Comparison of ENCODE assay signal across 8 mouse cellular contexts in the genomic region with DNA sequence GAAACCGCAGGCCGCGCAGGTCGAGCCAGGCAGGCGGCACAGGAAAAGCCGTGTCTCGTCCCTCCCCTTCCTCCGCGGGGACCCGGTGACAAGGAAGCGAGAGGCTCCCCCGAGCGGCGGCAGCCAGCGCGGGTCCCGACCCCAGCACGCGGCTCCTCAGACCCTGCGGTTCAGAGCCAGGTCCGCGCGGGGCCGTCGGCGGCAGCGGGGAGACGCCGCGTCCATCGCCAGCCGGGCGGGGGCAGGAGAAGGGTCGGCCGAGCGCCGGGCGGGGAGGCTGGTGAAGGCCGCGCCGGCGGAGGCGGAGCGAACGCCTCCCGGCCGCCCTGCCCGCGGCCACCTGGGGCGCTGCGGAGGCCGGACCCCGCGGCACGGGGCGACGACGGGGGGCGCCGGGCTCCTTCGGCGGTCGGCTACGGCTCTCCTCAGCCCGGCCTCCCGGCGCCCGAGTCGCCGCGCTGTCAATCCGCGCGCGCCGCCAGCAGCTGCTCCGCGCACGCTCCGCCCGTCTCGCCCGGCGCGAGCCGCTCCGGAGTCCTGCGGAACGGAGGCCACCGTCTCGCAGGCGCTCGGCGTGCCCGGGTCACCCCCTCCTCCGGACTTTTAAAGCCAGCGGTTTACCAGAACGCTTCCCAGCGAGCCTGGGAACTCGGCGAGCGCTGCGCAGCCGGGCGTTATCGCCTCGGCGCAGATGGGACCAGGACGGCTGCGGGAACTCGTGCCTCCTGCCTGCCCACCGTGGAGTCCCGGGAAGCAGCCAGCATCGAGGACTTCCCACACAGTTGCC. TPM values are rescaled to one million over a fixed set of nuclear protein-coding genes. Genes with fewer than 3 reads are reported as not detected.
DNase-seq lines count a peak whose midpoint lies in the region; ATAC-seq and TF ChIP-seq lines count a peak whose summit lies in the region.

A gene (minus strand): TSS at position 247 of the 787 bp plus-strand sequence.

- H3K9ac ChIP-seq in hindbrain, embryonic 11.5 days (ENCODE audit: low read depth, low read length): peak within 1 kb of the TSS; percentile 94
- H3K9ac ChIP-seq in lung, postnatal 0 days (replicated peaks; ENCODE audit: low read depth): peak within 1 kb of the TSS; percentile 98

- 0 out of 2 replicates have a peak, but pooled peaks cover 2% of the 10 kb centered on the region for H3K4me1 ChIP-seq in hindbrain, embryonic 11.5 days (replicated peaks; ENCODE audit: control insufficient read depth, insufficient read depth, low read length)
- H3K4me1 ChIP-seq in lung, postnatal 0 days (ENCODE audit: insufficient read depth, low read depth, low read length): peaks cover 7% of the 10 kb centered on the region; the same call in 1 of the 2 replicates

- peak; percentile 43; the same call in 1 of the 2 replicates for TF ChIP-seq CTCF in lung, postnatal 0 days (IDR thresholded peaks at IDR 0.05)

- peak within 1 kb of the TSS; percentile 56 for H3K4me3 ChIP-seq in hindbrain, embryonic 11.5 days (ENCODE audit: low read depth, low read length)
- peak within 1 kb of the TSS; percentile 88 for H3K4me3 ChIP-seq in lung, postnatal 0 days (ENCODE audit: low read depth, low read length)

- TF ChIP-seq EP300 in lung, postnatal 0 days (IDR thresholded peaks at IDR 0.05): no peak

- peak; percentile 94 for ATAC-seq in hindbrain, embryonic 11.5 days (ENCODE audit: low FRiP score)
- ATAC-seq in lung, postnatal 0 days: peak; percentile 94

- under 1% methylated on average over 113 of the region's 114 CpGs for whole genome bisulfite sequencing in hindbrain, embryonic 11.5 days
- WGBS in lung, postnatal 0 days: 3% methylated on average over 77 of the region's 114 CpGs

- peak; percentile 93 for DNase-seq in Muller cell, postnatal 12 days (ENCODE audit: inconsistent ontology term)
- DNase-seq in cerebellum, adult 9-11 months: peak; percentile 85
- DNase-seq in frontal cortex, postnatal 10 days (ENCODE audit: low spot score in 2 of 2): peak; percentile 71 to 83
- DNase-seq in hindbrain, embryonic 11.5 days (ENCODE audit: low spot score): peak; percentile 90
- peak; percentile 85 to 90 for DNase-seq in layer of hippocampus, postnatal 10 days (ENCODE audit: low spot score in 2 of 2)
- DNase-seq in lung, postnatal 0 days (ENCODE audit: low spot score): peak; percentile 93
- peak; percentile 88 for DNase-seq in ovary, postnatal 10 days (ENCODE audit: low spot score)
- DNase-seq in thymus, postnatal 14 days: peak; percentile 90

- no peaks in the 10 kb centered on the region for H3K27me3 ChIP-seq in hindbrain, embryonic 11.5 days (ENCODE audit: control insufficient read depth, insufficient read depth, low read length)
- H3K27me3 ChIP-seq in lung, postnatal 0 days (replicated peaks; ENCODE audit: insufficient read depth, low read length): no peaks in the 10 kb centered on the region

- H3K27ac ChIP-seq in hindbrain, embryonic 11.5 days (ENCODE audit: low read depth, low read length): peak within 1 kb of the TSS; percentile 99
- peak within 1 kb of the TSS; percentile 100 for H3K27ac ChIP-seq in lung, postnatal 0 days (ENCODE audit: low read length)

- H3K36me3 ChIP-seq in hindbrain, embryonic 11.5 days (ENCODE audit: control insufficient read depth, insufficient read depth, low read length): 0 out of 2 replicates have a peak, but pooled peaks cover 5% of the 10 kb centered on the region
- H3K36me3 ChIP-seq in lung, postnatal 0 days (ENCODE audit: insufficient read depth, low read length): peaks cover 4% of the 10 kb centered on the region; the same call in 1 of the 2 replicates

- H3K4me2 ChIP-seq in hindbrain, embryonic 11.5 days (replicated peaks; ENCODE audit: low read depth, low read length): peak within 1 kb of the TSS; percentile 74
- peak within 1 kb of the TSS; percentile 68 for H3K4me2 ChIP-seq in lung, postnatal 0 days (replicated peaks; ENCODE audit: low read depth, low read length)

- no peaks in the 10 kb centered on the region for H3K9me3 ChIP-seq in hindbrain, embryonic 11.5 days (ENCODE audit: control insufficient read depth, low read length)
- no peaks in the 10 kb centered on the region for H3K9me3 ChIP-seq in lung, postnatal 0 days (ENCODE audit: low read length)

RNA-seq across cellular contexts. Expression of the gene that starts here (rescaled TPM):
- polyA plus RNA-seq in hindbrain, embryonic 11.5 days (2014; fragmentation: Nextera tagmentation; extraction: Ambion mirVana): 35.0 and 44.5 TPM in 2 replicates
- total RNA-seq in layer of hippocampus, postnatal 10 days (2021): 10 to 100 TPM; 87.0 to 87.2 TPM
- polyA plus RNA-seq in lung, postnatal 0 days (2015; fragmentation: Nextera tagmentation; extraction: Ambion mirVana): 27.5 and 31.8 TPM in 2 replicates

Comparison
In these comparisons a context has a peak if more than half of its experiments do, and no peak if none do; other contexts are left out.
1. Peak in every context shown above with its lines: DNase-seq, ATAC-seq, H3K4me3 ChIP-seq and H3K27ac ChIP-seq.